Mouse (Mus musculus) intestine, embryonic 14.5 days (tissue): ENCODE data around the gene Rpl7a. TPM values are rescaled to one million over a fixed set of nuclear protein-coding genes. Genes with fewer than 3 reads are reported as not detected.
"Not testable (repeated sequence)": the region's sequence is repeated elsewhere in the genome, so short reads cannot be mapped to it uniquely, and the experiment has no call there.

ENCODE experiments used
- ATAC-seq: fragments of 200-750 bp; cut with Nextera tagmentation; replicated peaks from 2 replicates; pipeline ENCODE4 v1.8.0; 2017; ENCODE audit warnings: low read depth, moderate number of reproducible peaks, moderate TSS enrichment, moderate library complexity; ENCODE audit not compliant: low FRiP score, low TSS enrichment
- DNase-seq: peaks from one replicate; pipeline ENCODE4 v3.0.0-alpha.2; 2018; ENCODE audit warnings: low spot score
- H3K27ac ChIP-seq: fragments of 300-500 bp; sonication (generic); 2 replicates; pipeline ENCODE4 v1.5.1; 2014; ENCODE audit warnings: low read depth, mild to moderate bottlenecking, control low read depth
- H3K27me3 ChIP-seq: fragments of 300-500 bp; sonication (generic); replicated peaks from 2 replicates; pipeline ENCODE4 v1.6.1; 2014; ENCODE audit warnings: low read length, control low read depth; ENCODE audit not compliant: control insufficient read depth, insufficient read depth
- H3K36me3 ChIP-seq: fragments of 300-500 bp; sonication (generic); 2 replicates; pipeline ENCODE4 v1.6.1; 2014; ENCODE audit warnings: low read length, control low read depth; ENCODE audit not compliant: control insufficient read depth, insufficient read depth
- H3K4me1 ChIP-seq: fragments of 300-500 bp; sonication (generic); replicated peaks from 2 replicates; pipeline ENCODE4 v1.6.1; 2014; ENCODE audit warnings: low read length, control low read depth, mixed read lengths; ENCODE audit not compliant: control insufficient read depth, insufficient read depth
- H3K4me2 ChIP-seq: fragments of 300-500 bp; sonication (generic); 2 replicates; pipeline ENCODE4 v1.6.1; 2014; ENCODE audit warnings: low read length
- H3K4me3 ChIP-seq: fragments of 300-500 bp; sonication (generic); 2 replicates; pipeline ENCODE4 v1.5.1; 2014; ENCODE audit warnings: low read depth, low read length, control low read depth, mixed read lengths
- H3K9ac ChIP-seq: fragments of 300-500 bp; sonication (generic); 2 replicates; pipeline ENCODE4 v1.6.1; 2014; ENCODE audit warnings: mild to moderate bottlenecking, low read length
- H3K9me3 ChIP-seq: fragments of 300-500 bp; sonication (generic); 2 replicates; pipeline ENCODE4 v1.6.1; 2016; ENCODE audit warnings: low read length, control low read depth; ENCODE audit not compliant: control insufficient read depth
- WGBS: fragments of 180-500 bp; shearing (Covaris S2); extraction: QIAGEN DNeasy Blood & Tissue Kit; methylation state at CpG from one replicate; pipeline ENCODE4 v1.1.7; 2014; 5-methylcytosine and 5-hydroxymethylcytosine counted together
- polyA plus RNA-seq: library from polyadenylated mRNA; unstranded; fragments of >200 nt; fragmentation: Nextera tagmentation; extraction: Ambion mirVana; gene quantifications from 2 replicates; pipeline ENCODE4 v1.2.1, GENCODE M21; 2014

Gene Rpl7a
- 782 and 796 TPM in 2 replicates for polyA plus RNA-seq

GRCm38 (mm10) chr2:26910124-26910993 lies at the start of gene Rpl7a, which contains the start of gene Med22:
TSS of gene Rpl7a (plus strand) at chr2:26910764.
TSS of gene Med22 (minus strand) at chr2:26910677.
- H3K36me3 ChIP-seq = peaks cover 64% of the 10 kb centered on the region
- H3K4me1 ChIP-seq = peaks cover 23% of the 10 kb centered on the region

GRCm38 (mm10) chr2:26862856-26863255 lies 47.7 kb upstream of the Rpl7a start:
- Histone ChIP-seq H3K9ac (no peak overlapping the region), H3K9me3 (no peaks in the 10 kb centered on the region), H3K4me1 (no peaks in the 10 kb centered on the region), H3K27me3 (no peaks in the 10 kb centered on the region), H3K4me2 (no peak overlapping the region), H3K4me3 (no peak overlapping the region), H3K36me3 (no peaks in the 10 kb centered on the region), H3K27ac (no peak overlapping the region)
- DNase-seq = no peak
- ATAC-seq = no peak
- 77% methylated on average over 3 of the region's 3 CpGs for WGBS

More at GRCm38 (mm10) chr2:26910124-26910993, at the start of gene Rpl7a, which contains the start of gene Med22:
- H3K9me3 ChIP-seq = no peaks in the 10 kb centered on the region
- H3K27me3 ChIP-seq = no peaks in the 10 kb centered on the region
- peak within 1 kb of the TSS; percentile 88 for H3K27ac ChIP-seq
- ATAC-seq (peak; percentile 91), DNase-seq (peak; percentile 100)
- H3K4me2 ChIP-seq = peak within 1 kb of the TSS; percentile 100
- peak within 1 kb of the TSS; percentile 96 for H3K9ac ChIP-seq
- WGBS = under 1% methylated on average over 71 of the region's 74 CpGs
- peak within 1 kb of the TSS; percentile 98 for H3K4me3 ChIP-seq

- no peaks in the 10 kb centered on the region for H3K4me1 ChIP-seq
- no peak within 1 kb of the TSS for H3K4me2 ChIP-seq
- DNase-seq (no peak), ATAC-seq (no peak)
- no peaks in the 10 kb centered on the region for H3K36me3 ChIP-seq
- H3K9me3 ChIP-seq = no peaks in the 10 kb centered on the region
- 54% methylated on average over 3 of the region's 3 CpGs for WGBS
- no peak within 1 kb of the TSS for H3K27ac ChIP-seq
- no peak within 1 kb of the TSS for H3K9ac ChIP-seq
- H3K4me3 ChIP-seq = no peak within 1 kb of the TSS
- H3K27me3 ChIP-seq = no peaks in the 10 kb centered on the region
These were observed 45.7 kb upstream of the Rpl7a start, which contains the start of gene Abo for GRCm38 (mm10) chr2:26864879-26865278. TSS of gene Abo (minus strand) at chr2:26864979.

- no peaks in the 10 kb centered on the region for H3K9me3 ChIP-seq
- no peak overlapping the region for H3K27ac ChIP-seq
- no peaks in the 10 kb centered on the region for H3K36me3 ChIP-seq
- H3K4me3 ChIP-seq = no peak overlapping the region
- no peak for ATAC-seq
- H3K4me1 ChIP-seq = no peaks in the 10 kb centered on the region
- 52% methylated on average over 6 of the region's 6 CpGs for WGBS
- no peaks in the 10 kb centered on the region for H3K27me3 ChIP-seq
- H3K4me2 ChIP-seq = no peak overlapping the region
- no peak overlapping the region for H3K9ac ChIP-seq
- no peak for DNase-seq
These were observed 39.9 kb upstream of the Rpl7a start for GRCm38 (mm10) chr2:26870666-26871065.

- DNase-seq (no peak), ATAC-seq (no peak)
- no peak overlapping the region for H3K27ac ChIP-seq
- no peak overlapping the region for H3K4me3 ChIP-seq
- H3K27me3 ChIP-seq = no peaks in the 10 kb centered on the region
- no peaks in the 10 kb centered on the region for H3K4me1 ChIP-seq
- H3K36me3 ChIP-seq = no peaks in the 10 kb centered on the region
- no peak overlapping the region for H3K4me2 ChIP-seq
- H3K9me3 ChIP-seq = no peaks in the 10 kb centered on the region
- no peak overlapping the region for H3K9ac ChIP-seq
These were observed 32.0 kb upstream of the Rpl7a start for GRCm38 (mm10) chr2:26878571-26878970.

- not testable (repeated sequence) for H3K4me3 ChIP-seq, H3K4me2 ChIP-seq, H3K9me3 ChIP-seq, H3K27me3 ChIP-seq, ATAC-seq, H3K9ac ChIP-seq, H3K27ac ChIP-seq, DNase-seq, H3K4me1 ChIP-seq
- 89% methylated on average over 2 of the region's 2 CpGs for WGBS
- peaks cover 17% of the 10 kb centered on the region for H3K36me3 ChIP-seq
These were observed 25.0 kb upstream of the Rpl7a start for GRCm38 (mm10) chr2:26885541-26885940.

- 70% methylated on average over 4 of the region's 4 CpGs for WGBS
- not testable (repeated sequence) for H3K4me3 ChIP-seq, H3K4me1 ChIP-seq, H3K4me2 ChIP-seq, H3K9ac ChIP-seq, H3K27me3 ChIP-seq, ATAC-seq, H3K9me3 ChIP-seq, H3K27ac ChIP-seq, DNase-seq
- H3K36me3 ChIP-seq = peaks cover 24% of the 10 kb centered on the region
These were observed 24.4 kb upstream of the Rpl7a start for GRCm38 (mm10) chr2:26886170-26886569.

- DNase-seq (no peak), ATAC-seq (no peak)
- Histone ChIP-seq H3K4me2 (no peak overlapping the region), H3K4me1 (0 out of 2 replicates have a peak, but pooled peaks cover under 1% of the 10 kb centered on the region), H3K27me3 (no peaks in the 10 kb centered on the region), H3K4me3 (no peak overlapping the region), H3K9me3 (no peaks in the 10 kb centered on the region), H3K9ac (no peak overlapping the region), H3K36me3 (peaks cover 89% of the 10 kb centered on the region), H3K27ac (no peak overlapping the region)
- WGBS = 87% methylated on average over 4 of the region's 4 CpGs
These were observed 14.7 kb upstream of the Rpl7a start for GRCm38 (mm10) chr2:26895898-26896297.
